Mouse (Mus musculus) myocyte (in vitro differentiated cells): ENCODE measurements around the gene Sap30bp.

Experiments
- CEBPB ChIP-seq: IDR thresholded peaks from 2 replicates; pipeline ENCODE4 v1.6.1; 2011; ENCODE audit warnings: mild to moderate bottlenecking, moderate library complexity; ENCODE audit not compliant: poor library complexity, insufficient read depth, severe bottlenecking
- E2F4 ChIP-seq: IDR thresholded peaks from one replicate; pipeline ENCODE4 v1.6.1; 2011; ENCODE audit warnings: mild to moderate bottlenecking, control low read depth, moderate library complexity; ENCODE audit not compliant: insufficient read depth
- MAX ChIP-seq: IDR thresholded peaks from one replicate; pipeline ENCODE4 v1.6.1; 2011; ENCODE audit warnings: low read depth, mild to moderate bottlenecking, control low read depth
- MYOD1 ChIP-seq, 3 experiments: IDR thresholded peaks; one replicate each; pipeline ENCODE4 v1.6.1; 2011; ENCODE audit warnings: control low read depth in 2 of 3, low read depth in 2 of 3, mild to moderate bottlenecking in 2 of 3, moderate library complexity in 1 of 3; ENCODE audit not compliant: insufficient read length in 2 of 3, control insufficient read depth in 1 of 3
- MYOG ChIP-seq, 3 experiments: IDR thresholded peaks; one replicate each; pipeline ENCODE4 v1.6.1; 2011; ENCODE audit warnings: control low read depth in 2 of 3, low read depth in 2 of 3, mild to moderate bottlenecking in 2 of 3; ENCODE audit not compliant: insufficient read length in 2 of 3, control insufficient read depth in 1 of 3, insufficient read depth in 1 of 3
- POLR2A ChIP-seq: IDR thresholded peaks from one replicate; pipeline ENCODE4 v1.6.1; 2011; ENCODE audit warnings: low read depth, mild to moderate bottlenecking, control low read depth, moderate library complexity; ENCODE audit not compliant: insufficient read length
- POLR2AphosphoS2 ChIP-seq: IDR thresholded peaks from one replicate; pipeline ENCODE4 v1.6.1; 2011; ENCODE audit warnings: low read depth, control low read depth; ENCODE audit not compliant: insufficient read length
- REST ChIP-seq: IDR thresholded peaks from one replicate; pipeline ENCODE4 v1.6.1; 2011; ENCODE audit warnings: mild to moderate bottlenecking, control low read depth, moderate library complexity; ENCODE audit not compliant: insufficient read depth, insufficient read length
- SRF ChIP-seq: IDR thresholded peaks from one replicate; pipeline ENCODE4 v1.6.1; 2011; ENCODE audit warnings: low read depth; ENCODE audit not compliant: control insufficient read depth, insufficient read length
- TCF12 ChIP-seq: IDR thresholded peaks from one replicate; pipeline ENCODE4 v1.6.1; 2011; ENCODE audit warnings: mild to moderate bottlenecking, control low read depth; ENCODE audit not compliant: poor library complexity, insufficient read depth, severe bottlenecking

- TF ChIP-seq POLR2A (no peak), POLR2AphosphoS2 (no peak), REST (no peak), SRF (no peak), TCF12 (no peak), CEBPB (no peak), MYOG (IDR thresholded peaks at IDR 0.05; ENCODE audit: control insufficient read depth in 1 of 3, insufficient read depth in 1 of 3, insufficient read length in 2 of 3, low read depth in 2 of 3) (peak in 1 of 3 experiments; percentile 14), MYOD1 (IDR thresholded peaks at IDR 0.05; ENCODE audit: control insufficient read depth in 1 of 3, insufficient read length in 2 of 3, low read depth in 2 of 3) (peak in 1 of 3 experiments; percentile 11), E2F4 (no peak), MAX (no peak)
Measured at GRCm38 (mm10) chr11:116008832-116009375, 75.8 kb downstream of the Sap30bp start.
